Mouse (Mus musculus): Measurements from ENCODE around the gene Dusp6.

DNA sequence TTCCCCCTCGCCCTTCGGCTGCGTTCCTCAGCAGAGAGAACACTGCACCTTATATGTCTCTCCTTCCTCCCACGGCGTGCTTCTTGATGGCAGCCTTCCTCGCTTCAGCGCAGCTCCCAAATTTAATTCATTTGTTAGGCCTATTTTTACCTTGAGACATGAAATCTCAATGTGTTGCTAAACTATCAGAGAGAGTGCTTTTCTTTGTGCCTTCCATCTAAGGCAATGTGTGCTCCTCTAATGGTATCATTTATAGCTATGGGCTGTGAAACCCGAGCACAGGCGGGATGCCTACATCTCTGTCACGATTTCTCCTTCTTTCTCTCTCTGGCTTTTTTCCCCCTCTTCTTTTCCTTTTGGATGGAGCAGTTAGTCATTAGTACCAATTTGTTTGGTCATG is 47.2 kb downstream of the Dusp6 start:
- no peak for TF ChIP-seq CTCF (IDR thresholded peaks at IDR 0.05; ENCODE audit: low read depth)
- no peak for TF ChIP-seq EP300 (IDR thresholded peaks at IDR 0.05; ENCODE audit: low read depth)
